Mouse (Mus musculus) lung, embryonic 14.5 days (tissue): ENCODE measurements around the gene Casp8ap2. TPM values are rescaled to one million over a fixed set of nuclear protein-coding genes. Genes with fewer than 3 reads are reported as not detected.

ENCODE experiments used
- ATAC-seq: fragments of 200-750 bp; cut with Nextera tagmentation; 2 replicates; pipeline ENCODE4 v1.8.0; 2017; ENCODE audit warnings: mild to moderate bottlenecking, moderate TSS enrichment, moderate library complexity; ENCODE audit not compliant: insufficient read depth
- DNase-seq: peaks from one replicate; pipeline ENCODE4 v3.0.0-alpha.2; 2015
- H3K27ac ChIP-seq: fragments of 300-500 bp; sonication (generic); 2 replicates; pipeline ENCODE4 v1.5.1; 2014; ENCODE audit warnings: low read depth, mild to moderate bottlenecking, moderate library complexity
- H3K27me3 ChIP-seq: fragments of 300-500 bp; sonication (generic); 2 replicates; pipeline ENCODE4 v1.6.1; 2014; ENCODE audit warnings: low read length, control low read depth; ENCODE audit not compliant: insufficient read depth
- H3K36me3 ChIP-seq: fragments of 300-500 bp; sonication (generic); 2 replicates; pipeline ENCODE4 v1.6.1; 2014; ENCODE audit warnings: control low read depth; ENCODE audit not compliant: insufficient read depth
- H3K4me1 ChIP-seq: fragments of 300-500 bp; sonication (generic); 2 replicates; pipeline ENCODE4 v1.6.1; 2014; ENCODE audit warnings: antibody characterized with exemption, control low read depth; ENCODE audit not compliant: insufficient read depth
- H3K4me2 ChIP-seq: fragments of 300-500 bp; sonication (generic); 2 replicates; pipeline ENCODE4 v1.6.1; 2014; ENCODE audit warnings: mild to moderate bottlenecking
- H3K4me3 ChIP-seq: fragments of 300-500 bp; sonication (generic); 2 replicates; pipeline ENCODE4 v1.5.1; 2014; ENCODE audit warnings: low read depth, low read length
- H3K9ac ChIP-seq: fragments of 300-500 bp; sonication (generic); 2 replicates; pipeline ENCODE4 v1.6.1; 2014
- H3K9me3 ChIP-seq: fragments of 300-500 bp; sonication (generic); 2 replicates; pipeline ENCODE4 v1.6.1; 2016; ENCODE audit warnings: low read depth, low read length, control low read depth
- CTCF ChIP-seq: IDR thresholded peaks from 2 replicates; pipeline ENCODE4 v1.5.1; 2016; ENCODE audit warnings: antibody characterized with exemption, low read depth
- WGBS: fragments of 180-500 bp; shearing (Covaris S2); extraction: QIAGEN DNeasy Blood & Tissue Kit; methylation state at CpG from one replicate; pipeline ENCODE4 v1.1.7; 2014; 5-methylcytosine and 5-hydroxymethylcytosine counted together
- polyA plus RNA-seq: library from polyadenylated mRNA; unstranded; fragments of >200 nt; fragmentation: Nextera tagmentation; extraction: Ambion mirVana; gene quantifications from 2 replicates; pipeline ENCODE4 v1.2.1, GENCODE M21; 2014

Gene Casp8ap2
- polyA plus RNA-seq, 1 experiment from 2014 or later, result 54.3 TPM

DNA sequence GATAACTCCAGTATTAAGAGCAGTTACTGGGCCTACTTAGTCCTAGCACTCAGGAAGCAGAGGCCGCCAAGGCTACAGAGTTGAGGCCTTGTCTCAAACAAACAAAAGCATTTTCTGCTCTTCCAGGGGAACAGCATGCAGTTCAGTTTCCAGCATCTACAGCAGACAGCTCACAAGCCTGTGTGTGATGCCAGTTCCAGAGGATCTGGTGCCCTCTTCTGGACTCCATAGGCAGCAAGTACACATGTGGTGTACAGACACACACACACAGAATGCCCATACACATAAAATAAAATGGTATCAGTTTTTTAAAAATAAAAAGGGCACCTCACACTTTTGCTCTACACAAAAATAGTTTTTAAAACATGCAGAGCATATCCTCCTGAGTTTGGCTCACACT lies 53.0 kb downstream of the Casp8ap2 start:
- Histone ChIP-seq H3K4me2 (no peak overlapping the region), H3K9ac (no peak overlapping the region), H3K4me1 (no peaks in the 10 kb centered on the region), H3K4me3 (no peak overlapping the region), H3K27ac (no peak overlapping the region), H3K36me3 (peaks cover 66% of the 10 kb centered on the region), H3K9me3 (no peaks in the 10 kb centered on the region), H3K27me3 (no peaks in the 10 kb centered on the region)
- ATAC-seq, result no peak
- peak; percentile 23 for DNase-seq
- WGBS, result 83% methylated on average over 1 of the region's 1 CpGs
- no peak for TF ChIP-seq CTCF

- peak; percentile 29 for TF ChIP-seq CTCF
- Histone ChIP-seq H3K4me1 (no peaks in the 10 kb centered on the region), H3K27me3 (no peaks in the 10 kb centered on the region), H3K9me3 (no peaks in the 10 kb centered on the region), H3K27ac (no peak overlapping the region), H3K4me3 (no peak overlapping the region), H3K36me3 (peaks cover 69% of the 10 kb centered on the region), H3K9ac (no peak overlapping the region), H3K4me2 (no peak overlapping the region)
- ATAC-seq (no peak), DNase-seq (no peak)
- 83% methylated on average over 2 of the region's 2 CpGs for WGBS
Observed at GRCm38 (mm10) chr4:32669825-32670224, 54.6 kb downstream of the Casp8ap2 start.

- WGBS, result 83% methylated on average over 2 of the region's 2 CpGs
- no peak for DNase-seq
- Histone ChIP-seq H3K9ac (no peak overlapping the region), H3K27me3 (no peaks in the 10 kb centered on the region), H3K9me3 (no peaks in the 10 kb centered on the region), H3K36me3 (peaks cover 79% of the 10 kb centered on the region), H3K4me1 (no peaks in the 10 kb centered on the region), H3K4me2 (no peak overlapping the region), H3K27ac (no peak overlapping the region), H3K4me3 (no peak overlapping the region)
- no peak for ATAC-seq
- no peak for TF ChIP-seq CTCF
Observed at GRCm38 (mm10) chr4:32674025-32674424, 58.8 kb downstream of the Casp8ap2 start.

GRCm38 (mm10) chr4:32677471-32677870 lies 62.2 kb downstream of the Casp8ap2 start:
- Histone ChIP-seq H3K36me3 (peaks cover 76% of the 10 kb centered on the region), H3K4me1 (no peaks in the 10 kb centered on the region), H3K27ac (no peak overlapping the region), H3K9ac (no peak overlapping the region), H3K4me3 (no peak overlapping the region), H3K4me2 (no peak overlapping the region), H3K9me3 (no peaks in the 10 kb centered on the region), H3K27me3 (no peaks in the 10 kb centered on the region)
- 96% methylated on average over 3 of the region's 3 CpGs for WGBS
- DNase-seq (no peak), ATAC-seq (no peak)
- TF ChIP-seq CTCF, result no peak

- ATAC-seq (no peak), DNase-seq (no peak)
- TF ChIP-seq CTCF, result peak; percentile 41
- Histone ChIP-seq H3K27ac (no peak overlapping the region), H3K36me3 (peaks cover 77% of the 10 kb centered on the region), H3K4me3 (no peak overlapping the region), H3K4me1 (no peaks in the 10 kb centered on the region), H3K9me3 (no peaks in the 10 kb centered on the region), H3K9ac (no peak overlapping the region), H3K27me3 (no peaks in the 10 kb centered on the region), H3K4me2 (no peak overlapping the region)
- 74% methylated on average over 3 of the region's 3 CpGs for WGBS
Observed at GRCm38 (mm10) chr4:32680843-32681242, 65.6 kb downstream of the Casp8ap2 start.

DNA sequence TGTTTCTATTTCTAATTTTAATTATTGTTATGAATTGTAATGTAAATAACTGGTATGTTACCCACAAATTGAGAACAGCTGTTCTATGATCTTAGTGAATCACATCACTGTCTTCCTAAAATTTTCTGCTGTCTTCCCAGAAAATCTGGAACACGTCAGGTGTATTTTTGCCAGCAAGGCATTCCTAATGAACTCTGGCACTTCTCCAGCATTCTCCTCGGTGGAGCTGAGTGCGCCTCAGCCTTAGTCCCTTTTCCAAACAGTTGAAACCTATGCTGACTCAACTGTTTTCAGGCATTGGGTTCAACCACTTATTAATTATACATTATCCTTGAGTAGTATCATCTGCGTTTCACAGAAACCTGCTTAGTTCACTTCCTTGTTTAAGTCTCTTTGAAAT lies 67.2 kb downstream of the Casp8ap2 start:
- DNase-seq (peak; percentile 63), ATAC-seq (peak; percentile 65; the same call in 1 of the 2 replicates)
- TF ChIP-seq CTCF, result no peak
- 33% methylated on average over 4 of the region's 4 CpGs for WGBS
- peaks cover 75% of the 10 kb centered on the region for H3K36me3 ChIP-seq
- H3K4me1 ChIP-seq, result no peaks in the 10 kb centered on the region
- H3K4me3 ChIP-seq, result no peak overlapping the region
- H3K9me3 ChIP-seq, result no peaks in the 10 kb centered on the region
- H3K9ac ChIP-seq, result no peak overlapping the region
- H3K27me3 ChIP-seq, result no peaks in the 10 kb centered on the region
- H3K4me2 ChIP-seq, result 0 out of 2 replicates have a peak overlapping the region, but pooled peaks have one; percentile 4
- no peak overlapping the region for H3K27ac ChIP-seq

- 38% methylated on average over 6 of the region's 6 CpGs for WGBS
- ATAC-seq (peak; percentile 89), DNase-seq (peak; percentile 83)
- Histone ChIP-seq H3K4me3 (no peak overlapping the region), H3K9ac (no peak overlapping the region), H3K4me1 (no peaks in the 10 kb centered on the region), H3K27ac (no peak overlapping the region), H3K27me3 (no peaks in the 10 kb centered on the region), H3K4me2 (peak overlapping the region; percentile 4; the same call in 1 of the 2 replicates), H3K36me3 (peaks cover 74% of the 10 kb centered on the region), H3K9me3 (no peaks in the 10 kb centered on the region)
- TF ChIP-seq CTCF, result no peak
Observed at GRCm38 (mm10) chr4:32683061-32683582, 67.9 kb downstream of the Casp8ap2 start.

Other genes starting within 250 kb of the Casp8ap2 start
- gene Gja10, start 12.7 kb upstream of the Casp8ap2 start, polyA plus RNA-seq, result 0.09 TPM in 1 of 2 replicates, not detected in the other
- gene Mdn1, start 41.7 kb downstream of the Casp8ap2 start, polyA plus RNA-seq, result 19.5 and 25.1 TPM in 2 replicates
- gene Lyrm2, start 184.8 kb downstream of the Casp8ap2 start, polyA plus RNA-seq, result 92.9 and 102 TPM in 2 replicates